Mouse (Mus musculus): ENCODE measurements at regions not wholly inside any gene's neighbourhood (a gene's known extent, or its start where the extent isn't known, plus 50 kb on each side); places are given as distances from the start of the nearest gene placed in this dataset.

- no peak for ATAC-seq (replicated peaks in 1 of 2; ENCODE audit: insufficient read depth in 1 of 2, low FRiP score in 2 of 2, low TSS enrichment in 1 of 2, low read depth in 1 of 2, poor library complexity in 2 of 2, severe bottlenecking in 2 of 2)
Observed at GRCm38 (mm10) chr17:82215728-82216623, 477.8 kb upstream of the Slc8a1 start.

DNA sequence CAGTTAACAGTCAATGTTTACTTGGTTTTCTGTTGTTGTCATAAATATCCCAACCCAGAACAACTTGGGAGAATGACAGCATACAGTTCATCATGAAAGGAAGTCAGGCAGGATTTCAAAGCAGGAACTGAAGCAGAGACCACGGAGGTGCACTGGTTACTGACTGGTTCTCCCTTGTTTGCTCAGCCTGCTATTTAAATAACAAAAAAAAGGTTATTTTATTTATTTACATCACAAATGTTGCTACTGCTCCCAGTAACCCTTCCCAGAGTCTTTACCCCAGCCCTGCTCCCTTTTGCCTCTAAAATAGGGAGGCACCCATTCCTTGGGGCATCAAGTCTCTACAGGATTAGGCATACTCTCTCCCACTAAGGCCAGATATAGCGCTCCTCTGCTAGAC, 461.8 kb upstream of the Slc8a1 start:
- ATAC-seq (replicated peaks in 1 of 2; ENCODE audit: insufficient read depth in 1 of 2, low FRiP score in 2 of 2, low TSS enrichment in 1 of 2, low read depth in 1 of 2, poor library complexity in 2 of 2, severe bottlenecking in 2 of 2): no peak

DNA sequence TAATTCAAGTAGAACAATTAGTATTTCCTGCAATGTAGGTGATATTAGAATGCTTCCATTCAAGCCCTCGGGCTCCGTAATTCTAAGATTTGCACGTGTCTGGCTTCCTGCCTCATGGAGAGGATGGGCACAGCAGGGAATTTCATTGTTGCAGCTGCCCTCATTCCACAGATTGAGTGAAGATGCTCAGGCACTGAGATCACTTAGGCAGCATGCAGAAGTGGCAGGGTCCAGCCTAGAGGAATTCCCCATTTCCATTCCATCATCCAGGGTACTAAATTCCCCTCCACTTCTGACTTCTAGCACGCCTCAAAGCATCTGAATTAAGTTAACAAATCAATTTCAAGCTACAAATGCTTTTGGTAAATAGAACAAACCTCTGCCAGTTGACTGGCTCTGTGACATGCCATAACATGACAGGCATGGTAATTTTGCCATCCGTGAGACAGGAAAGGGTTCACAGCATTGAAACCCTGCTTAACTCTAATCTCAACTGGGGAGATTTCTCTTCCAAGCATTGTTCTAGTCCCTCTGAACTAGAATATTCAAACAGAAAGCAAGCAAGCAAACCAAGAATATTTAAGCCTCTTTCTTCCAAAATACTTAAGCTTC, 461.0 kb upstream of the Slc8a1 start:
- ATAC-seq (replicated peaks in 1 of 2; ENCODE audit: insufficient read depth in 1 of 2, low FRiP score in 2 of 2, low TSS enrichment in 1 of 2, low read depth in 1 of 2, poor library complexity in 2 of 2, severe bottlenecking in 2 of 2): no peak

DNA sequence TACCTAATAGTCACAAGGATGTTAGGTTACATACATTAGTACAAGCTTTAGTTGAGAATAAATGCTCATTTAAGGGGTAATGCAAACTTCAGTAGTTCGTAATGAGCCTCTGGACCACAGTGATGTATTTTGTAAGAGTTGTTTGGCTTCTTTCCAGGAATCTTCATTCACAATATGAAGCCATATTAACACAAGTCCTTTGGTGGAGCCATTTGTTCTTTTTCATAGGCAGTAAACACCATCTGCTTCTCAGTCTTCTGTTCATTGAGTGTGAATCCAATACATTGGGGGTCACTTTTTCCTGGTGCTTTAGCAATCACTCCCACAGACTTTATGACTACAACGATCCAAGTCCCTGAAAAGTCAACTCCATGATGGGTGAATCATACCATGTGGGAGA, 446.1 kb upstream of the Slc8a1 start:
- no peak for ATAC-seq (replicated peaks in 1 of 2; ENCODE audit: insufficient read depth in 1 of 2, low FRiP score in 2 of 2, low TSS enrichment in 1 of 2, low read depth in 1 of 2, poor library complexity in 2 of 2, severe bottlenecking in 2 of 2)

GRCm38 (mm10) chr17:82171216-82171615, 433.0 kb upstream of the Slc8a1 start:
- ATAC-seq (replicated peaks in 1 of 2; ENCODE audit: insufficient read depth in 1 of 2, low FRiP score in 2 of 2, low TSS enrichment in 1 of 2, low read depth in 1 of 2, poor library complexity in 2 of 2, severe bottlenecking in 2 of 2): no peak

DNA sequence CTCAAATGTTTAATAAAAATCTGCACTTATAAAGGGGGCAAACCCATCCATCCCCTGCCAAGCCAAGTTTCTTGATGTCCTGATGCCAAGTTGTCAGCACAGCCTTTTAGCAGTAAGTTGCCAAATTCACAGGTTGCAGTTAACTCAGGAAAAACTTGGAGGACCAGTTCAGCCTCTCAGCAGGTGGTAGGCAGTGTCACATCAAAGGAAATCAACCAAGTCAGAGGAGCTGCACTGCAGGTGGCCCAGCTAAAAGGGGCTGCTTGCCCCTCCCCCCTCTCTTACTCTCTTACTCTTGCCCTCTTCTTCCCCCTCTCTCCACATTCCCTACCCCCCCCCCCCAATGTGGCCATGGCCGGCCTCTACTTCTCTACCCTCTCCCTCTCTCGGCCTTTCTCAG, 415.3 kb upstream of the Slc8a1 start:
- no peak for ATAC-seq (replicated peaks in 1 of 2; ENCODE audit: insufficient read depth in 1 of 2, low FRiP score in 2 of 2, low TSS enrichment in 1 of 2, low read depth in 1 of 2, poor library complexity in 2 of 2, severe bottlenecking in 2 of 2)

DNA sequence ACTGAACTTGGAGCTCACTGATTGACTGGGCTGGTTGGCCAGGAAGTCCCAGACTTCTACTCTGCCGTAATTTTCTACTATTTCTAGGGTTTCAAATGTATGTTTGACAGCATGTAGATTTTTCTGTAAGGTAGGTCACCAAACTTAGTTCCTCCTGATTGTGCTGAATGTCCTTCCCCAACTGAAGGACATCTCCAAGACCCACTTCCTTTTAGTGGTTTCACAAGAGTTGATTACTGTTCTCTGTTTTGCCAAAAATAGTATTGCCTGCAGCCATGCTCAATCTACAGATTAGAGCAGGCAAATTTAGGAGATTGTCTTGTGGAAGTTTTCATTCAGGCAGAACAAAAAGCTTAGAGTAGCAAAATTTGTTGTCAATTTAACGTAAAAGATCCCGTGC, 396.7 kb upstream of the Slc8a1 start:
- ATAC-seq (replicated peaks in 1 of 2; ENCODE audit: insufficient read depth in 1 of 2, low FRiP score in 2 of 2, low TSS enrichment in 1 of 2, low read depth in 1 of 2, poor library complexity in 2 of 2, severe bottlenecking in 2 of 2): no peak

GRCm38 (mm10) chr17:82132941-82133340, 394.8 kb upstream of the Slc8a1 start:
- ATAC-seq (replicated peaks in 1 of 2; ENCODE audit: insufficient read depth in 1 of 2, low FRiP score in 2 of 2, low TSS enrichment in 1 of 2, low read depth in 1 of 2, poor library complexity in 2 of 2, severe bottlenecking in 2 of 2): no peak

- ATAC-seq (replicated peaks in 1 of 2; ENCODE audit: insufficient read depth in 1 of 2, low FRiP score in 2 of 2, low TSS enrichment in 1 of 2, low read depth in 1 of 2, poor library complexity in 2 of 2, severe bottlenecking in 2 of 2): no peak
Observed at GRCm38 (mm10) chr17:82087141-82087540, 349.0 kb upstream of the Slc8a1 start.

- no peak for ATAC-seq (replicated peaks in 1 of 2; ENCODE audit: insufficient read depth in 1 of 2, low FRiP score in 2 of 2, low TSS enrichment in 1 of 2, low read depth in 1 of 2, poor library complexity in 2 of 2, severe bottlenecking in 2 of 2)
Observed at GRCm38 (mm10) chr17:82080301-82080700, 342.1 kb upstream of the Slc8a1 start.

All from hematopoietic stem cell, adult 5-6 weeks (primary cell).